Mouse (Mus musculus) limb, embryonic 13.5 days (tissue): Measurements from ENCODE around the gene Rexo2. TPM values are rescaled to one million over a fixed set of nuclear protein-coding genes. Genes with fewer than 3 reads are reported as not detected.
"Not testable (repeated sequence)": the region's sequence is repeated elsewhere in the genome, so short reads cannot be mapped to it uniquely, and the experiment has no call there.

Experiments
- ATAC-seq: fragments of 200-750 bp; cut with Nextera tagmentation; 2 replicates; pipeline ENCODE4 v1.8.0; 2017; ENCODE audit warnings: low read depth, moderate number of reproducible peaks, moderate TSS enrichment; ENCODE audit not compliant: low FRiP score
- H3K27ac ChIP-seq: fragments of 300-500 bp; sonication (generic); 2 replicates; pipeline ENCODE4 v1.5.1; 2015; ENCODE audit warnings: inconsistent platforms, mild to moderate bottlenecking, moderate library complexity
- H3K27me3 ChIP-seq: fragments of 300-500 bp; sonication (generic); 2 replicates; pipeline ENCODE4 v1.6.1; 2015; ENCODE audit warnings: mild to moderate bottlenecking, inconsistent platforms
- H3K36me3 ChIP-seq: fragments of 300-500 bp; sonication (generic); 2 replicates; pipeline ENCODE4 v1.6.1; 2015; ENCODE audit warnings: inconsistent platforms, mild to moderate bottlenecking, moderate library complexity
- H3K4me1 ChIP-seq: fragments of 300-500 bp; sonication (generic); 2 replicates; pipeline ENCODE4 v1.6.1; 2015; ENCODE audit warnings: inconsistent platforms
- H3K4me2 ChIP-seq: fragments of 300-500 bp; sonication (generic); replicated peaks from 2 replicates; pipeline ENCODE4 v1.6.1; 2015; ENCODE audit warnings: inconsistent platforms, mild to moderate bottlenecking, moderate library complexity
- H3K4me3 ChIP-seq: fragments of 300-500 bp; sonication (generic); 2 replicates; pipeline ENCODE4 v1.5.1; 2015; ENCODE audit warnings: moderate library complexity, mild to moderate bottlenecking, inconsistent platforms
- H3K9ac ChIP-seq: fragments of 300-500 bp; sonication (generic); 2 replicates; pipeline ENCODE4 v1.6.1; 2015; ENCODE audit warnings: mild to moderate bottlenecking, inconsistent platforms
- H3K9me3 ChIP-seq: fragments of 300-500 bp; sonication (generic); 2 replicates; pipeline ENCODE4 v1.6.1; 2016; ENCODE audit warnings: inconsistent platforms
- WGBS: fragments of 180-500 bp; shearing (Covaris S2); methylation state at CpG from one replicate; pipeline ENCODE4 v1.1.7; 2015; 5-methylcytosine and 5-hydroxymethylcytosine counted together
- polyA plus RNA-seq: library from polyadenylated mRNA; unstranded; fragments of >200 nt; fragmentation: Nextera tagmentation; extraction: Ambion mirVana; gene quantifications from 2 replicates; pipeline ENCODE4 v1.2.1, GENCODE M21; 2015

The Rexo2 gene
- polyA plus RNA-seq, result 106 and 114 TPM in 2 replicates

DNA sequence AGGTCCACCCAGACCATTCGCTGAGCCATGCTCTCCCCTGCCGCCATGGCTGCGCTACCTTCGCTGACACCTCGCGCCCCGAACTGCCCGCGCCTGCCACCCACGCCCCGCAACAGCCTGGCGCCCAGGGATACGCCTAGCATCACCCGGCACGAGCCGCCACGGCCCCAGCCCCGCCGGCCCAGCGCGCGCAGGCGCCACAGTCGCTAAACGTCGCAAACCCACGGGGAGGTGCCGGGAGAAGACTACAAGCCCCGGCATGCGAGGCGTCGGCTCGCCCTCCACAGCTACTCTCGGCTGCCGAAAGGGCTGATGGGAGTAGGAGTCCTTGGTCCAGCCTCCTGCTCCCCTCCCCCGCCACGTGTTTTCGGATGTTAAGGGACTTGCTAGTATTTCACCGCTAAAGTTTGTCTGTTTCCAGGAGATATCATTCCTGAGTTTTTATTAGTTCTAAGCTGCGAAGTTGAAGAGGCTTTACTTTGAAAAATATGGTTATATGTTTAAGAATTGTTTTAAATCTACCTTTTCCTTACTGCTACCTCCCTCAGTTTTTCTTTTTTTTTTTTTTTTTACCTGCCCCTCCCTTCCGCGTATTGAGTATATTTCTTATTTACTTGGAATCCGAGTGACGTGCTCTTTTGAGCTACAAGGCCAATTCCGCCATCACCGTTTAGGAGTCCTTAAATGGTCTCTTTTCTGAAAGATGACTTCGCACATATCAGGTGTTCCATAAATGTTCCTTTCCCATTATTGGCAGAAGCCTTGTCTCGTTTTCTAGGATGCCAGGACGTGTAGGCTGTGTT is at the start of gene Rexo2:
TSS of gene Rexo2 (minus strand) at position 213 of the 803 bp plus-strand sequence.
- no peak within 1 kb of the TSS for H3K27ac ChIP-seq
- peaks cover 20% of the 10 kb centered on the region for H3K36me3 ChIP-seq
- H3K27me3 ChIP-seq, result no peaks in the 10 kb centered on the region
- ATAC-seq, result peak; percentile 97
- H3K4me3 ChIP-seq, result peak within 1 kb of the TSS; percentile 86
- H3K9me3 ChIP-seq, result no peaks in the 10 kb centered on the region
- H3K9ac ChIP-seq, result peak within 1 kb of the TSS; percentile 87
- peaks cover 17% of the 10 kb centered on the region for H3K4me1 ChIP-seq
- WGBS, result under 1% methylated on average over 46 of the region's 49 CpGs
- H3K4me2 ChIP-seq, result peak within 1 kb of the TSS; percentile 83

GRCm38 (mm10) chr9:48526520-48526919 is 46.1 kb upstream of the Rexo2 start:
- ATAC-seq, result no peak
- no peak overlapping the region for H3K4me3 ChIP-seq
- H3K36me3 ChIP-seq, result no peaks in the 10 kb centered on the region
- no peaks in the 10 kb centered on the region for H3K27me3 ChIP-seq
- H3K27ac ChIP-seq, result no peak overlapping the region
- no peak overlapping the region for H3K9ac ChIP-seq
- no peak overlapping the region for H3K4me2 ChIP-seq
- H3K9me3 ChIP-seq, result no peaks in the 10 kb centered on the region
- no peaks in the 10 kb centered on the region for H3K4me1 ChIP-seq
- 88% methylated on average over 4 of the region's 4 CpGs for WGBS

- H3K4me2 ChIP-seq, result no peak overlapping the region
- H3K4me1 ChIP-seq, result no peaks in the 10 kb centered on the region
- no peak overlapping the region for H3K9ac ChIP-seq
- ATAC-seq, result no peak
- whole genome bisulfite sequencing, result 4% methylated on average over 1 of the region's 1 CpGs
- H3K9me3 ChIP-seq, result no peaks in the 10 kb centered on the region
- H3K36me3 ChIP-seq, result no peaks in the 10 kb centered on the region
- H3K4me3 ChIP-seq, result no peak overlapping the region
- no peak overlapping the region for H3K27ac ChIP-seq
- no peaks in the 10 kb centered on the region for H3K27me3 ChIP-seq
These were observed 45.1 kb upstream of the Rexo2 start for GRCm38 (mm10) chr9:48525566-48525965.

- not testable (repeated sequence) for H3K9me3 ChIP-seq, H3K4me1 ChIP-seq, H3K27me3 ChIP-seq, H3K9ac ChIP-seq, H3K36me3 ChIP-seq, ATAC-seq, H3K27ac ChIP-seq, H3K4me2 ChIP-seq, H3K4me3 ChIP-seq
- WGBS, result 74% methylated on average over 4 of the region's 7 CpGs
These were observed 40.0 kb upstream of the Rexo2 start for GRCm38 (mm10) chr9:48520405-48520804.

DNA sequence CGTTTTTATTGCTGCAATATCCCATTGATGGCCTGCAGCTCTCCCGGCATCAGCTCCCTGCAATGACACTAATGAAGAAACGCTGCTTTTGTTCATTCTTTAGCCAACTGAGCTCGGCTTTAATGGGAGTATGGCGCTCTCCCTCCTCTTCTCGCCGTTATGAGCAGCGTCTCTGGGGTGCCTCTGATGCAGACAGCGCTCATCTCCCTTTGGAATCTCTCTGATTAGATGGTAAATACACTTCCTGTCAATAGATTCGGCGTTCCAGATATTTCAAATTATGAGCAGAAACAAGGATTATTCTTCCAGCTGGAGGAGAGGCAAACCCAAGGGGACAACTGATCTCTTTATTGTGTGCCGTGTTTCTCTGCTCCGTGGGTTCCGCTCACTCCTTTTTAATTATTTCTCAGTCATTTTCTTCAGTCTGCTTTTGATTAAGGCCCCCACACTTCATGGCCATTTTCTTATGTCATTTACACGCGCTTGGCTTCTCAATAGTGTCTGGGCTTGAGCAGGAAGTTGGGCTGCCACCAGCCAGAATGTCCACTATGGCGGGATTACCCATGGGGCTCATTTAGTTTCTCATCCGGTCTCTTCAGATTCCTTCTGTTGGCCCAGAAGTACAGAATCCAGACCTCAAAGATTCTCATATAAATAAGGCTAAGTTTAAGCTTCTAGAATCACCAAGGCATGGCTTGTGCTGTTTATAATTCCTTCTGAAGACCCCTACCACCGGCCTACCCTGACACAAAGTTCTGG is 37.1 kb upstream of the Rexo2 start:
- H3K27me3 ChIP-seq, result no peaks in the 10 kb centered on the region
- ATAC-seq, result no peak
- H3K4me2 ChIP-seq, result peak overlapping the region; percentile 46
- peak overlapping the region; percentile 7; the same call in 1 of the 2 replicates for H3K4me3 ChIP-seq
- H3K9ac ChIP-seq, result no peak overlapping the region
- H3K9me3 ChIP-seq, result no peaks in the 10 kb centered on the region
- H3K36me3 ChIP-seq, result no peaks in the 10 kb centered on the region
- peaks cover 10% of the 10 kb centered on the region; the same call in 1 of the 2 replicates for H3K4me1 ChIP-seq
- 33% methylated on average over 19 of the region's 19 CpGs for WGBS
- H3K27ac ChIP-seq, result no peak overlapping the region

DNA sequence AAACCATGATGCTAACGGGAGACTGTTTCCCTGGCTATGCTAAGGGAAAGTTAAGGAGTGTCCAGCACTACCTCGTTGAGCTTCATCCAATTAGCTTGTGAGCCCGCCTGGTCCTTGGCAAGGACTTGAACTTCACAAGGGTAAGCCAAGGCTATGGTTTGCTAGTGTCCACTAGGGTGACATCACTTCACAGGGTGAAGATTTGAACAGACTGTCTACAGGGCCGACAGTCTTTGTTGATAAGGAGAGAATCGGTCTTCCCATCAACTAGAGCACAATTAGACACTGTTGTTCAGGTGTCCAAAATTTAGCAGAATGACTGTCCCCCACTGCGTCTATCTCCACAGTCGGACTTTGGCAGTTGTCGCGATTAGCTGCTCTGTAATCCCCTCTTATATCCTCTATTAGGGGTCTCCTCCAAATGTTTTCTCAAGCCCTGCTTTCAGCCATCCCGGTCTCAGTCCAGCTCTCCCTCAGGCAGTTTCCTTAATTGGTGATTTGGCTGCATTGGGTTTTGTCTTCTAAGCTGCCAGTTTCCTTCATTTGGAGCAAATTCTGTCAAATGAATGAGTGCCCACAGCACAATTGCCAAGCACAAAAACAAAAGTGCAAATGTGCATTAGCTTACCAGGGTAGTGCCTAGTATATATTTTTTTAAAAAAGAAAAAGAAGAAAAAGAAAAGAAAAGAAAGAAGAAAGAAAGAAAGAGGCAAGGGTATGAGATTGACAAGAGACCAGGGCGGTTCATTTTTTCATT is 36.4 kb upstream of the Rexo2 start:
- 62% methylated on average over 11 of the region's 11 CpGs for WGBS
- Histone ChIP-seq H3K27ac (no peak overlapping the region), H3K9ac (no peak overlapping the region), H3K9me3 (no peaks in the 10 kb centered on the region), H3K4me1 (peaks cover 10% of the 10 kb centered on the region; the same call in 1 of the 2 replicates), H3K27me3 (no peaks in the 10 kb centered on the region), H3K4me3 (no peak overlapping the region), H3K36me3 (no peaks in the 10 kb centered on the region), H3K4me2 (peak overlapping the region; percentile 46; the same call in 1 of the 2 replicates)
- ATAC-seq, result no peak

- no peak overlapping the region for H3K27ac ChIP-seq
- ATAC-seq, result no peak
These were observed 34.9 kb upstream of the Rexo2 start for GRCm38 (mm10) chr9:48515332-48515731.

DNA sequence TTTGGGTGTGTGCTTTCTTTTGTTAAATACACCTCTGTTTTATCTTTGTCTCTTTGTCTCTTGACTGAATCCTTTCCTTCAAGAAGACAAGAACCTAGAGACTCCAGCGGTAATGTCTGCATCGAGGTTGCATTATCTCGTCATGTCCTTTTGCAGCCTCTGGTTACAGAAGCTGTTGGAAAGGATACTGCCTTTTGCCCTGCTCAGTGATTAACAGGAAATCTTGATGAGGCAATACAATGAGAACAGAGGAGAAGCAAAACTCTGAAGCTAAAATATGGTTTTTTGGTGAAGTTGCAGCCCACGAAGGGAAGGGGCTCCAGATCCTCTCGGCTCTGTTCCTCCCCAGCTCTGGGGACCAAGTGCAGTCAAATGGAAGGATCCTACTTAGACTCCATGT is 29.7 kb upstream of the Rexo2 start:
- H3K4me2 ChIP-seq, result no peak overlapping the region
- no peak overlapping the region for H3K4me3 ChIP-seq
- no peak for ATAC-seq
- WGBS, result 83% methylated on average over 5 of the region's 5 CpGs
- no peak overlapping the region for H3K9ac ChIP-seq
- H3K36me3 ChIP-seq, result no peaks in the 10 kb centered on the region
- no peaks in the 10 kb centered on the region for H3K4me1 ChIP-seq
- no peaks in the 10 kb centered on the region for H3K9me3 ChIP-seq
- H3K27me3 ChIP-seq, result no peaks in the 10 kb centered on the region
- no peak overlapping the region for H3K27ac ChIP-seq

More at GRCm38 (mm10) chr9:48515332-48515731, 34.9 kb upstream of the Rexo2 start:
- 42% methylated on average over 1 of the region's 1 CpGs for WGBS
- Histone ChIP-seq H3K4me2 (no peak overlapping the region), H3K27me3 (no peaks in the 10 kb centered on the region), H3K4me1 (peaks cover 10% of the 10 kb centered on the region; the same call in 1 of the 2 replicates), H3K36me3 (no peaks in the 10 kb centered on the region), H3K9me3 (no peaks in the 10 kb centered on the region), H3K4me3 (no peak overlapping the region), H3K9ac (no peak overlapping the region)

DNA sequence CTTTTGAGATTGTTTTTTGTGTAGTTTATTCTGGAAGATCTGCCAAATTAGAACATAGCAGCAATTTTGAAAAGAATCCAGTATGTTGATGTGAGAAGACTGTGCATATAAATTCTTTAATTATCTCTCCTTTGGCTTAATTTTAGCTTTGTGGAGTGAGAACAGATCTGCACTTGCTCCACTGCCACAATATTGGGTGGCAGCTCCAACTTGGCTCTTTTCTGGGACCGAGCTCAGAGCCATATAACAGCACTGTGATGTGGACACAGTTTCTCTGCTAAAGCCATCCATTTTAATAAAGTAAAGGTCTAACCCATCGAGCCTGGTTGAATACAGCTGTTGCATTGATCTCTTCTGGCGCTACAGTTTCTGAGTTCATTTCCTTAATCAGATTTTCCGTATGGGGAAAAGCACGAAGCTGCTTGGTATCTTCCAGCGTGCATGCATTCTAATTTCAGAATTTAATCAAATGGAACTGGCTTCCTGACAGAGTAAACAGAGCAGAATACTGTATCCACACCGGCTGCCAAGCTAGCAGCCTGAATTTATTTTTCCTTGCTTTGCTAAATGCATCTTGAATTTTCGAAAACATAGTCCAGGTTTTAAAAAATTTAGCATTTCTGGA is 24.4 kb upstream of the Rexo2 start:
- Histone ChIP-seq H3K4me1 (no peaks in the 10 kb centered on the region), H3K9ac (no peak overlapping the region), H3K9me3 (no peaks in the 10 kb centered on the region), H3K4me2 (no peak overlapping the region), H3K27ac (no peak overlapping the region), H3K27me3 (no peaks in the 10 kb centered on the region), H3K36me3 (no peaks in the 10 kb centered on the region), H3K4me3 (no peak overlapping the region)
- no peak for ATAC-seq
- WGBS, result 71% methylated on average over 8 of the region's 8 CpGs

- no peaks in the 10 kb centered on the region for H3K4me1 ChIP-seq
- no peak overlapping the region for H3K9ac ChIP-seq
- ATAC-seq, result no peak
- 52% methylated on average over 2 of the region's 2 CpGs for WGBS
- H3K4me2 ChIP-seq, result no peak overlapping the region
- H3K4me3 ChIP-seq, result no peak overlapping the region
- 0 out of 2 replicates have a peak, but pooled peaks cover 5% of the 10 kb centered on the region for H3K27me3 ChIP-seq
- no peaks in the 10 kb centered on the region for H3K36me3 ChIP-seq
- H3K9me3 ChIP-seq, result no peaks in the 10 kb centered on the region
- no peak overlapping the region for H3K27ac ChIP-seq
These were observed 22.6 kb upstream of the Rexo2 start for GRCm38 (mm10) chr9:48503001-48503400.

- no peaks in the 10 kb centered on the region for H3K36me3 ChIP-seq
- ATAC-seq, result no peak
- no peaks in the 10 kb centered on the region for H3K9me3 ChIP-seq
- 83% methylated on average over 7 of the region's 7 CpGs for WGBS
- H3K4me3 ChIP-seq, result no peak overlapping the region
- 0 out of 2 replicates have a peak, but pooled peaks cover 8% of the 10 kb centered on the region for H3K27me3 ChIP-seq
- H3K4me1 ChIP-seq, result peaks cover 1% of the 10 kb centered on the region
- H3K4me2 ChIP-seq, result no peak overlapping the region
- no peak overlapping the region for H3K27ac ChIP-seq
- H3K9ac ChIP-seq, result no peak overlapping the region
These were observed 20.8 kb upstream of the Rexo2 start for GRCm38 (mm10) chr9:48501192-48501591.
